Mouse (Mus musculus) limb, embryonic 14.5 days (tissue): ENCODE measurements around the gene Atrnl1. TPM values are rescaled to one million over a fixed set of nuclear protein-coding genes. Genes with fewer than 3 reads are reported as not detected.
A peak's percentile ranks its signal among the peaks of the same experiment; 100 is the strongest.

Source experiments
- ATAC-seq: fragments of 200-750 bp; cut with Nextera tagmentation; 2 replicates; pipeline ENCODE4 v1.8.0; 2017; ENCODE audit warnings: low read depth, moderate number of reproducible peaks, moderate TSS enrichment; ENCODE audit not compliant: low FRiP score
- DNase-seq: peaks from one replicate; pipeline ENCODE4 v3.0.0-alpha.2; 2015; ENCODE audit warnings: low spot score
- H3K27ac ChIP-seq: fragments of 300-500 bp; sonication (generic); replicated peaks from 2 replicates; pipeline ENCODE4 v1.5.1; 2014; ENCODE audit warnings: low read depth, mild to moderate bottlenecking, low read length, moderate library complexity, mixed read lengths
- H3K27me3 ChIP-seq: fragments of 300-500 bp; sonication (generic); 2 replicates; pipeline ENCODE4 v1.6.1; 2014; ENCODE audit warnings: low read length, mixed read lengths; ENCODE audit not compliant: control insufficient read depth, insufficient read depth
- H3K36me3 ChIP-seq: fragments of 300-500 bp; sonication (generic); 2 replicates; pipeline ENCODE4 v1.6.1; 2014; ENCODE audit warnings: mild to moderate bottlenecking, low read length, moderate library complexity, mixed read lengths; ENCODE audit not compliant: control insufficient read depth, insufficient read depth
- H3K4me1 ChIP-seq: fragments of 300-500 bp; sonication (generic); 2 replicates; pipeline ENCODE4 v1.6.1; 2014; ENCODE audit warnings: antibody characterized with exemption, low read length, mixed read lengths; ENCODE audit not compliant: control insufficient read depth, insufficient read depth
- H3K4me2 ChIP-seq: fragments of 300-500 bp; sonication (generic); replicated peaks from 2 replicates; pipeline ENCODE4 v1.6.1; 2014; ENCODE audit warnings: low read depth, mild to moderate bottlenecking, low read length, moderate library complexity; ENCODE audit not compliant: severe bottlenecking
- H3K4me3 ChIP-seq: fragments of 300-500 bp; sonication (generic); replicated peaks from 2 replicates; pipeline ENCODE4 v1.5.1; 2014; ENCODE audit warnings: low read length
- H3K9ac ChIP-seq: fragments of 300-500 bp; sonication (generic); 2 replicates; pipeline ENCODE4 v1.6.1; 2014; ENCODE audit warnings: mild to moderate bottlenecking, low read depth, low read length, moderate library complexity; ENCODE audit not compliant: severe bottlenecking
- H3K9me3 ChIP-seq: fragments of 300-500 bp; sonication (generic); 2 replicates; pipeline ENCODE4 v1.6.1; 2016; ENCODE audit warnings: low read length; ENCODE audit not compliant: control insufficient read depth
- POLR2A ChIP-seq: fragments of 200-500 bp; IDR thresholded peaks from 2 replicates; pipeline ENCODE4 v1.8.0; 2012; ENCODE audit warnings: inconsistent platforms, mild to moderate bottlenecking, moderate library complexity, borderline replicate concordance; ENCODE audit not compliant: insufficient read depth, insufficient read length; ENCODE audit errors: extremely low read depth
- WGBS: fragments of 180-500 bp; shearing (Covaris S2); extraction: QIAGEN DNeasy Blood & Tissue Kit; methylation state at CpG from one replicate; pipeline ENCODE4 v1.1.7; 2014; 5-methylcytosine and 5-hydroxymethylcytosine counted together
- polyA plus RNA-seq, 2 experiments: library from polyadenylated mRNA; depleted of rRNA in 1 of 2; stranded (reverse) in 1 of 2; unstranded in 1 of 2; fragments of >200 nt; fragmentation: Nextera tagmentation in 1 of 2; extraction: Ambion mirVana in 1 of 2; gene quantifications; 2 replicates each; pipeline versions ENCODE4 v1.2.1 to v1.2.3; 2012 to 2014

The Atrnl1 gene
- polyA plus RNA-seq (2012; rRNA removed) = 19.0 and 19.9 TPM in 2 replicates
- polyA plus RNA-seq (2014; fragmentation: Nextera tagmentation; extraction: Ambion mirVana) = 7.7 and 10.2 TPM in 2 replicates

GRCm38 (mm10) chr19:57610476-57611261, at the start of gene Atrnl1:
TSS of gene Atrnl1 (plus strand) at chr19:57611034.
- peak within 1 kb of the TSS; percentile 92 for H3K4me3 ChIP-seq
- H3K27me3 ChIP-seq = no peaks in the 10 kb centered on the region
- WGBS = under 1% methylated on average over 58 of the region's 103 CpGs
- peak within 1 kb of the TSS; percentile 99 for H3K27ac ChIP-seq
- DNase-seq = peak; percentile 87
- H3K4me2 ChIP-seq = peak within 1 kb of the TSS; percentile 96
- H3K4me1 ChIP-seq = peaks cover 31% of the 10 kb centered on the region
- peak; percentile 85; the same call in 1 of the 2 replicates for TF ChIP-seq POLR2A
- H3K36me3 ChIP-seq = no peaks in the 10 kb centered on the region
- ATAC-seq = peak; percentile 91
- H3K9ac ChIP-seq = peak within 1 kb of the TSS; percentile 93
- H3K9me3 ChIP-seq = no peaks in the 10 kb centered on the region

GRCm38 (mm10) chr19:57561486-57561885, 49.3 kb upstream of the Atrnl1 start:
- no peak for TF ChIP-seq POLR2A
- no peak overlapping the region for H3K27ac ChIP-seq
- ATAC-seq = no peak
- no peaks in the 10 kb centered on the region for H3K27me3 ChIP-seq
- DNase-seq = no peak
- H3K4me3 ChIP-seq = no peak overlapping the region
- H3K36me3 ChIP-seq = no peaks in the 10 kb centered on the region
- H3K9ac ChIP-seq = no peak overlapping the region
- 83% methylated on average over 4 of the region's 4 CpGs for WGBS
- no peaks in the 10 kb centered on the region for H3K4me1 ChIP-seq
- no peak overlapping the region for H3K4me2 ChIP-seq
- H3K9me3 ChIP-seq = no peaks in the 10 kb centered on the region; the same call in 1 of the 2 replicates

GRCm38 (mm10) chr19:57569040-57569439, 41.8 kb upstream of the Atrnl1 start:
- no peak for TF ChIP-seq POLR2A
- Histone ChIP-seq H3K27ac (no peak overlapping the region), H3K4me2 (no peak overlapping the region), H3K36me3 (no peaks in the 10 kb centered on the region), H3K4me3 (no peak overlapping the region), H3K9ac (no peak overlapping the region), H3K4me1 (no peaks in the 10 kb centered on the region), H3K9me3 (no peaks in the 10 kb centered on the region), H3K27me3 (no peaks in the 10 kb centered on the region)
- no peak for DNase-seq
- ATAC-seq = no peak
- WGBS = 64% methylated on average over 6 of the region's 6 CpGs

- TF ChIP-seq POLR2A = no peak
- no peaks in the 10 kb centered on the region for H3K36me3 ChIP-seq
- DNase-seq = no peak
These were observed 38.2 kb upstream of the Atrnl1 start for GRCm38 (mm10) chr19:57572360-57573237.

GRCm38 (mm10) chr19:57573470-57573869, 37.4 kb upstream of the Atrnl1 start:
- Histone ChIP-seq H3K27ac (no peak overlapping the region), H3K4me3 (no peak overlapping the region), H3K9ac (no peak overlapping the region), H3K36me3 (no peaks in the 10 kb centered on the region), H3K4me1 (no peaks in the 10 kb centered on the region), H3K9me3 (no peaks in the 10 kb centered on the region), H3K27me3 (no peaks in the 10 kb centered on the region), H3K4me2 (no peak overlapping the region)
- TF ChIP-seq POLR2A = no peak
- DNase-seq (no peak), ATAC-seq (no peak)

More at GRCm38 (mm10) chr19:57572360-57573237, 38.2 kb upstream of the Atrnl1 start:
- no peak overlapping the region for H3K9ac ChIP-seq
- H3K27me3 ChIP-seq = no peaks in the 10 kb centered on the region
- no peaks in the 10 kb centered on the region for H3K4me1 ChIP-seq
- no peak overlapping the region for H3K4me3 ChIP-seq
- WGBS = 70% methylated on average over 16 of the region's 16 CpGs
- H3K9me3 ChIP-seq = no peaks in the 10 kb centered on the region
- no peak overlapping the region for H3K4me2 ChIP-seq
- no peak overlapping the region for H3K27ac ChIP-seq
- ATAC-seq = no peak
